Mouse (Mus musculus): ENCODE data around the gene Fgl2.

GRCm38 (mm10) chr5:21328560-21328959 is 43.9 kb upstream of the Fgl2 start:
- TF ChIP-seq POLR2A (IDR thresholded peaks at IDR 0.05; ENCODE audit: insufficient read depth, low read length) (no peak), CTCF (IDR thresholded peaks at IDR 0.05; ENCODE audit: low read depth, low read length) (no peak), EP300 (IDR thresholded peaks at IDR 0.05; ENCODE audit: insufficient read depth, low read depth, low read length) (no peak)

All from ES-Bruce4 (cell line).